Mouse (Mus musculus) layer of hippocampus, postnatal 36 days (tissue): ENCODE measurements at regions not wholly inside any gene's neighbourhood (a gene's known extent, or its start where the extent isn't known, plus 50 kb on each side); places are given as distances from the start of the nearest gene placed in this dataset.

ENCODE experiments used
- DNase-seq, 2 experiments: peaks; one replicate each; pipeline ENCODE4 v3.0.0; 2022

GRCm38 (mm10) chr11:45440937-45441720 is 410.7 kb upstream of the Clint1 start:
- no peak for DNase-seq

- DNase-seq = no peak
Measured at GRCm38 (mm10) chr11:45446512-45446911, 405.3 kb upstream of the Clint1 start.

DNA sequence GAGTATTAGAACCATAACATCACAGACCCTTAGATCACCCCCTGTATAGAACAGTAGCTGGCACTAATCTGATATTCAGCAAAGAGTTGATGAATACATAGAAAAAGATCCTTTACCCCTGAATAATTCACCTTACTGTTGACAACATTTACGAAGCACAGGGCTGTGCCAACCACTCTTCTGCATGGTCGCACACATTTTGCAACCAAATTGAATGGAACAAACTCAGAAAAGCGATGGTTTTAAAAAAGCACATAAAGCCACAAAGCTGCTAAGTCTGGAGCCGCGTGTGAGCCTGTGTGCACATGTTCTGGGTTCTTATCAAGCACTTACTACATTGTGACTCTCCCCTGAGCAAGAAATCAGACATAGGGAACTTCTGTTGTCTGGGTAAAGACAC is 397.6 kb upstream of the Clint1 start:
- DNase-seq = no peak

- DNase-seq = peak; percentile 3 to 20
Measured at GRCm38 (mm10) chr11:45454933-45455332, 396.9 kb upstream of the Clint1 start.

GRCm38 (mm10) chr11:45456724-45457123 is 395.1 kb upstream of the Clint1 start:
- DNase-seq = no peak

DNA sequence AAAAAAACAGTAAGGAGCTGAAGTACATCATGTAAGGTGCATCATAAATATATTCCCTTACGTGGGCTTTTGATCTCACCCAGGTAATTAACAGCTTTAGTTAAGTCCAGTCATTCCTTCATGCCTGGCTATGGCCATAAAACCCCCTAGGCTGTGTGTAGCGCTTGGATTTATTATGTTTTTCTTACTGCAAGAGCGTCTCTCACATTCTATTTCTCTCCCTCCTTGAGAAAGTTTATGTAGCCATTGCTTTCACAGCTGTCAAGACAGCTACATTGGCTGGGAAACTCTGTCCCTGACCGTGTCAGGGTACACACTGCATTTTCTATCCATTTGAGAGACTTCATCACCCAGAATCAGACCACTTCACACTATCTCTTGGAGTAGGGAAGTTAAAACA is 394.3 kb upstream of the Clint1 start:
- no peak for DNase-seq

GRCm38 (mm10) chr11:45460000-45460792 is 391.7 kb upstream of the Clint1 start:
- no peak for DNase-seq

- no peak for DNase-seq
Measured at GRCm38 (mm10) chr11:45464501-45464900, 387.4 kb upstream of the Clint1 start.

DNA sequence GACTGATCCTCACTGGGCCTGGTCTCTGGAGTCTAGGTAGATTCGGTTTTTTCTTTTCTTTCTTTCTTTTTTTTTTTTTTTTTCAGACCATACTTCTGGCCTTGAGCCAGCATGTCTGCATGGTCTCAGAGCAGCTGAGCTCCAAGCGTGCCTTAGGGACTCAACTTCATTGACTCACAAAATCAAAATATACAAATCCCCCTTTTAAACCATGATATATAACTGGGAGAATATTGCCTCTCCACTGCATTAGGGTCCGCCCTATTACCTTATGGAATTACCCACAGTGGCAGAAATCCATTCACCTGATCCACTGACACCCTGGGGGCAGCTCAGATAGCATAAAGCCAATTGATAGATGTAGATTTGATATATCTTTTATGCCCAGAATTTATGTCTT is 385.5 kb upstream of the Clint1 start:
- no peak for DNase-seq

- peak; percentile 23 to 30 for DNase-seq
Measured at GRCm38 (mm10) chr11:45472171-45472570, 379.7 kb upstream of the Clint1 start.

DNA sequence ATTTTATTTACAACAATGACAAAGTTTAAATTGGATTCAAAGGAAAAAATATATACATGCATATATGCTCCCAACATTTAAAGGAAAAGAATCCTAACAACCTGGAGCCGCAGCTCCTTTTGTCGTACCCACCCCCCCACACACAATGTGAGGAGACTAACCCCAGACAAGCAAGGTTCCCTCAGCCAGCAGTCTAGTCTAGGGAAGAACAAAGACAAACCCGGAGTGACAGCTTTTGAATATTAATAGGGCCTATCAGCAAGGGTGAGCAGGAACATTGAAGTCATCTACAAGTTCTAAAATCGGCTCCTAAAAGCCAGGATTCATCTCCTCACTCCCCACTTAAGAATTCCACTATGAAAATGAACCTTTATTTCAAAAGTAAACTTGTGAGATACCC is 374.9 kb upstream of the Clint1 start:
- DNase-seq = no peak

GRCm38 (mm10) chr11:45485950-45486349 is 365.9 kb upstream of the Clint1 start:
- no peak for DNase-seq

DNA sequence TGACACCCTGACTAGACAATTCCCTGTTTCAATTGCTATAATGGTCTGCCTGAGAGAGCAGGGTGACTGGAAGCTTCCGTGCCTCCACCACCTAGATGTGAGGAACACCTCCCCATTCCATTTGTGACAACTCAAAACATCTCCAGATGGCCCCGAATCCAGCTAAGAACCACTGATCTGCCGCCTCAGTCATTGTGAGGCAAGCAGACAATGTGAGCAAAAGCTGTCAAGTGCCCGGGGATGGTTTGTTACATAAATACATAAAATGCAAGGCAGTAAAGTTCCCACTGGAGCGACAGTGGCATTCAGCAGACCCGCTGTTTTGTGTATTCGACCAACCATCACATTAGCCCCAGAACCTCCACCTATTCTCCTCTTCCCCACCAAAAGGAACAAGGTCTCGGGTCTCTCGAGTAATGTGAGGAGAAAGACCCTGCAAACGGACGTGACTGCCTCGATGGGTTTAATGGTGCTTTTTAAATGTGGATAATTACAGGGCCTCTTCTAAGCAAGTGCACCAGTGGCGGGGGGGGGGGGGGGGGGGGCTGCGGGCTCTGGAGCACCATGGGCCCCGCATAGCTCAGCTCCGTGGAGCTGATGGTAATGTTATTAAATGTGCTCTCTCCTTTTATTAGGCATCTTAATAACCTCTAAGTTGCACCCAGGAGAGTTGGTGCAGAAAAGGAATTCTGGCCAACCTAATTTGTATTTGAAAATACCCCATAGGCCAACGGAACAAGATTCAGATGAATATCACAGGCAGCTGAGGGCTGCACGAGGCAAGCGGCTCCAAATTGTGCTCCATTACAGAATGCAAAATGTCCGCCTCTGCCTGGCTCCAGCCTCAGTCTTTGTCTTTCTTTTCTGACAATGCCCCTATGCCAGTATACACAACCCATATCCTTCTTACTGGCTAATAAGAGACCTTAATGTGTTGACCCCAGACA is 360.6 kb upstream of the Clint1 start:
- DNase-seq = no peak

DNA sequence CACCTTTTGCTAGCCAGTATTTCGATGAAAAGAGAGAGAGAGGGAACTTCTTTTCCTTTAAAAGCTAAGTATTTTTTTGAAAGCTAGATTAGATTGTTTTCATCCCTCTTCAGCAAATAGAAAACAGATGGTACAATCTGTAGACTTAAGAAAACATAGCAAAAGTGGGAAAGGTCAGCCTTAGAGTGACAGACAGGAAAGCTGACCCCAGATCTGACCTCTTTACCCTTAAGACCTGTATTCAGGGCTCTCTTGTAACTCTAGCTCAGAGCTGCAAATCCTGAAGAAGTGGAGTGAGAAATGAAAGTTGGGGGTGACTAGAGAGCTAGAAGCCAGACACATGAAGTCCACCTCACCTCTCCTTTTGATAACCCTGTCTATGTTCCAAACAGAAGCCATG is 356.6 kb upstream of the Clint1 start:
- DNase-seq = no peak

DNA sequence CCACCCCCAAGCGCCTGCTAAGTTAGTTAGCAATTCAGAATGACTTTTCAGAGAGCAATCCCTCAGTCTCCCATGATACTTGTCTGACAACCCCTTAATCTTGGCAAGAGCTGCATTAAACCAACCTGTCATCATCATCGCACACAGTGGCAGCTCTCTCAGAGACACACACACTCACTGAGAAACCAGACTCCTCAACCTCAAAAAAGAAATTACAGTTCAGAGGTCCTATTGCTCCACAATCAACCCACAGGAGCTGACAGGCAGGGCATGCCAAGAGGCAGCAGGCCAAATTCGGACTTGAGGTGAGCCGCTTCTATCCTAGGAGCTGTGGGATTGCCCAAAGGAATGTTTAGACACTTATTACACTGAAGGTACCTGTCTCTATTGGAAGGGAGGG is 343.3 kb upstream of the Clint1 start:
- no peak for DNase-seq

GRCm38 (mm10) chr11:45509278-45509677 is 342.6 kb upstream of the Clint1 start:
- DNase-seq = no peak

DNA sequence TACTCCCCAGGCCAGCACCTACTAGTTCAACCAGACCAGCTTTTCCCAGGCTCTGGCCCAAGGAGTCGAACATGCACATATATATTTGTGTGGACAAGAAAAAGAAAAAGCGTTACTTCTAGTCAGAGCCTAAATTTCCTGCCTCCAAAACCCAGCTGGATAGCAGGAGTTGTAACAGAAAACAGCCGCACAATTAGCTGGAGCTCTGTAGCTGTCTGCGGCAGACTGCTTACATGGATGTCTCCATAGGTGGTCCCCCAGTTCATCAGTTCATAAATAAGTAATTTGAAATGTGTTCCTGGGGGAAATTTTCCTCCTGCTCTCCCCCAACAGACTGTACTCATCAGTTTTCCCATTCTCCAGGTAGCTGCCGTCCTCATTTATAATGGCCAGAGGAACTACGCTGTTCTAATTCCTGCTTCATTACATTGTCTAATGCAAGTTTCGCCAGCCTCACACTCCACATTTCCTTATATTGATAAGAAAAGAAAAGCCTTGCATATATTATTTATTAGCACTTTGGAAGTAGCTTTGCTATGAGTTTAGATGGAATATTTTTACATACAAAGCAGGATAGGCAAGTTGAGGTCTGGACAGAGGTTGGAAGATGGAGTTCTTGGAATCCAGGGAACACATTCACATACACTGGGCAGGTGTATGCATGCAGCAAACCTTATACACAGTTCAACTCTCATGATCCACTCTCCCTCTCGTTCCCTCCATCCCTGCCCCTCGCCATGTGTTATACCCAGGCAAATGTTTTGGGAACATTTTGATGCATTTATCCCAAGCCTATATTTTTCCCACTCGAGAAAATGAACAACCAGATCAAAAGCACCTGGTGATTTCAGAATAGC is 337.2 kb upstream of the Clint1 start:
- DNase-seq = no peak

DNA sequence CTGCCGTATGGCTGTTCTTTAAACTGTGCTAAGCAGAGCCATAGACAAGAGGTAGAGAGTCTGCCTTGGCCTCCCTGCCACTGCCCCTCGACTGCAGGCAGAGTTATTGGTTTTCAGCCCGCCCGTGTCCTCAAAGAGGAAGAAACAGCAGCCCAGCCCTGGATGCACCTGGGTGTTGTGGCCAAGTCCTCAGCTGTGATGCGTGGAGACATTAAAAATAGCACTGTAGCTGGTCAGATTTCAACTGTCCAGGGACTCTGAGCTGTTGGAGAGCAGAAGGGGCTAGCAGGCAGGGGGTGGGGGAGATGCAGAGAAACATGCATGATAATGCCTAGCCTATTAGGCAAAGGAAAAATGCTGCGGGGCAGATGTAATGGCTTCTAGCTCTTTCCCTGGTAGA is 327.1 kb upstream of the Clint1 start:
- no peak for DNase-seq

DNA sequence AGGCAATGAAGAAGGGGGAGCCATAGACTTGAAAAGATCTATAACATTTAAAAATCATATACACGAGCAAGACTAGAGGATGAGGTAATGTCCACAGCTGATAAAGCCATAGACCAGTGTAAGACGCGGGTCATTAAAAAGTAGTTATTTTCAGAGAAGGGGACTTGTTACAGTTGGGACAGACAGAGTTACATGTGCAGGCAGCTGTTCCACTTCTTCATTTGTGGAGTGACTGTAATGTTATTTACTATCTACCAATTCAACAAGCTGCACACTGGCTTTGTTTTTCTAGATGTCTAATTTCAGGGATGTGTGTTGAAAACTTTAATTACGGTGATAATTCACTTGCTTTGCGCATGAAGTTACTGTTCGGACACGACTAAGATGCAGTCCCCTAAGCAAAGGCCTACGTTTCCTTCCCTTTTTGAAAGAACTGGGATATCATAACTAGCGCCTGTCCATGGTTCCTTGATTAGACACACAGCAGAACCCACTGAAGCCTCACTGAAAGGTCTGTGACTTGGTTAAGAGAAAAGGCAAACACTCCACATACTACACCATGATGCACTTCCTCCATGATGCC is 320.7 kb upstream of the Clint1 start:
- no peak for DNase-seq

- no peak for DNase-seq
Measured at GRCm38 (mm10) chr11:45533402-45534056, 318.3 kb upstream of the Clint1 start.

DNA sequence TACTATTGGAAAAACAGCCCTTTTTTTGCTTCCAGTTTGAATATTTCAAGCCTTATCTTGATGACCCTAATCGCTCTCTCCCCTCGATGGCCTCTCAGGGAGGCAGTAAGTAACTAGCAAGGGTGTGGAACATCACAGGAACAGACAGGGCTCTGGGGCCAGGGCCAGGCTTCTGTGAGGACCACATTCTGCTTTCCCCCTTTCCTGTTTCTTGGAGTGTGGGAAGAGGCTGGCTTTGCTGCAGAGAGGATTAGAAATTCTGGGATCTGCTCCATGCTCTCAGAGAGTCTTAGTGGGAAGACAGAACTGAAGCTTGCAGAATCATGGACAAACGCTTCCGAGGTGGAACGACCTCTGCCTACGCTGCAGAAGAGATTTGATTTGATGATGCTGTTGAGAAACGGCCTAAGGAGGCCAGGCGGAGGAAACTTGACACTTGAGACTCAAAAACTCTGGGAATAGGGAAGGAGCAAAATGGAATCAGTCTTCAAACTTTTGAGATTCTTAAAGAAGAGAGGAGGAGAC is 316.3 kb upstream of the Clint1 start:
- DNase-seq = no peak
